Mouse (Mus musculus) liver, embryonic 11.5 days (tissue): ENCODE measurements around the gene Scamp3. TPM values are rescaled to one million over a fixed set of nuclear protein-coding genes. Genes with fewer than 3 reads are reported as not detected.

Experiments used
- ATAC-seq: fragments of 200-750 bp; cut with Nextera tagmentation; replicated peaks from 2 replicates; pipeline ENCODE4 v1.8.0; 2017; ENCODE audit warnings: moderate number of reproducible peaks, mild to moderate bottlenecking, moderate TSS enrichment, moderate library complexity; ENCODE audit not compliant: low FRiP score
- DNase-seq: peaks from one replicate; pipeline ENCODE4 v3.0.0-alpha.2; 2017; ENCODE audit warnings: low spot score
- H3K27ac ChIP-seq: fragments of 300-500 bp; sonication (generic); 2 replicates; pipeline ENCODE4 v1.5.1; 2014; ENCODE audit warnings: mild to moderate bottlenecking, low read depth, low read length, control low read depth
- H3K27me3 ChIP-seq: fragments of 300-500 bp; sonication (generic); replicated peaks from 2 replicates; pipeline ENCODE4 v1.6.1; 2014; ENCODE audit warnings: low read length, mixed read lengths; ENCODE audit not compliant: control insufficient read depth, insufficient read depth
- H3K36me3 ChIP-seq: fragments of 300-500 bp; sonication (generic); 2 replicates; pipeline ENCODE4 v1.6.1; 2014; ENCODE audit warnings: mild to moderate bottlenecking, low read length, moderate library complexity, mixed read lengths; ENCODE audit not compliant: control insufficient read depth, insufficient read depth
- H3K4me1 ChIP-seq: fragments of 300-500 bp; sonication (generic); replicated peaks from 2 replicates; pipeline ENCODE4 v1.6.1; 2014; ENCODE audit warnings: low read length, mixed read lengths; ENCODE audit not compliant: control insufficient read depth, insufficient read depth
- H3K4me2 ChIP-seq: fragments of 300-500 bp; sonication (generic); 2 replicates; pipeline ENCODE4 v1.6.1; 2014; ENCODE audit warnings: mild to moderate bottlenecking, control low read depth, moderate library complexity
- H3K4me3 ChIP-seq: fragments of 300-500 bp; sonication (generic); 2 replicates; pipeline ENCODE4 v1.5.1; 2014; ENCODE audit warnings: low read depth, low read length, control low read depth
- H3K9ac ChIP-seq: fragments of 300-500 bp; sonication (generic); 2 replicates; pipeline ENCODE4 v1.6.1; 2014; ENCODE audit warnings: low read depth, low read length, control low read depth
- H3K9me3 ChIP-seq: fragments of 300-500 bp; sonication (generic); 2 replicates; pipeline ENCODE4 v1.6.1; 2016; ENCODE audit warnings: low read length, inconsistent platforms, mixed read lengths; ENCODE audit not compliant: control insufficient read depth
- WGBS: fragments of 180-500 bp; shearing (Covaris S2); extraction: QIAGEN DNeasy Blood & Tissue Kit; methylation state at CpG from one replicate; pipeline ENCODE4 v1.1.7; 2014; 5-methylcytosine and 5-hydroxymethylcytosine counted together
- polyA plus RNA-seq: library from polyadenylated mRNA; unstranded; fragments of >200 nt; fragmentation: Nextera tagmentation; extraction: Ambion mirVana; gene quantifications from 2 replicates; pipeline ENCODE4 v1.2.1, GENCODE M21; 2014

The Scamp3 gene
- polyA plus RNA-seq, 1 experiment from 2014 or later: 110 TPM

- no peaks in the 10 kb centered on the region for H3K9me3 ChIP-seq
- H3K9ac ChIP-seq: no peak overlapping the region
- no peak overlapping the region for H3K27ac ChIP-seq
- no peak for ATAC-seq
- DNase-seq: no peak
- no peak overlapping the region for H3K4me3 ChIP-seq
- WGBS: 81% methylated on average over 10 of the region's 10 CpGs
- H3K4me2 ChIP-seq: no peak overlapping the region
- peaks cover 23% of the 10 kb centered on the region for H3K36me3 ChIP-seq
- peaks cover 17% of the 10 kb centered on the region; the same call in 1 of the 2 replicates for H3K4me1 ChIP-seq
- H3K27me3 ChIP-seq: peaks cover 15% of the 10 kb centered on the region
Observed at GRCm38 (mm10) chr3:89144821-89145220, 32.5 kb upstream of the Scamp3 start.

- ATAC-seq (no peak), DNase-seq (no peak)
- WGBS: 72% methylated on average over 8 of the region's 8 CpGs
- no peak overlapping the region for H3K9ac ChIP-seq
- peaks cover 17% of the 10 kb centered on the region; the same call in 1 of the 2 replicates for H3K4me1 ChIP-seq
- no peak overlapping the region for H3K4me2 ChIP-seq
- peaks cover 21% of the 10 kb centered on the region for H3K27me3 ChIP-seq
- no peaks in the 10 kb centered on the region for H3K9me3 ChIP-seq
- no peak overlapping the region for H3K4me3 ChIP-seq
- no peak overlapping the region for H3K27ac ChIP-seq
- H3K36me3 ChIP-seq: peaks cover 23% of the 10 kb centered on the region
Observed at GRCm38 (mm10) chr3:89145566-89145965, 31.7 kb upstream of the Scamp3 start.

GRCm38 (mm10) chr3:89147101-89147978 is 29.9 kb upstream of the Scamp3 start:
- peaks cover 22% of the 10 kb centered on the region; the same call in 1 of the 2 replicates for H3K4me1 ChIP-seq
- H3K27me3 ChIP-seq: peaks cover 26% of the 10 kb centered on the region
- no peaks in the 10 kb centered on the region for H3K9me3 ChIP-seq
- peak overlapping the region; percentile 73 for H3K27ac ChIP-seq
- H3K9ac ChIP-seq: peak overlapping the region; percentile 61
- 22% methylated on average over 26 of the region's 26 CpGs for whole genome bisulfite sequencing
- H3K4me2 ChIP-seq: peak overlapping the region; percentile 72
- DNase-seq (peak; percentile 82), ATAC-seq (peak; percentile 89)
- H3K4me3 ChIP-seq: peak overlapping the region; percentile 32
- peaks cover 18% of the 10 kb centered on the region for H3K36me3 ChIP-seq

GRCm38 (mm10) chr3:89147979-89148311 is 29.3 kb upstream of the Scamp3 start:
- peaks cover 23% of the 10 kb centered on the region; the same call in 1 of the 2 replicates for H3K4me1 ChIP-seq
- peak; percentile 49 for ATAC-seq

GRCm38 (mm10) chr3:89148567-89148966 is 28.7 kb upstream of the Scamp3 start:
- 68% methylated on average over 14 of the region's 14 CpGs for WGBS
- DNase-seq: no peak
- H3K36me3 ChIP-seq: peaks cover 12% of the 10 kb centered on the region; the same call in 1 of the 2 replicates
- H3K27me3 ChIP-seq: peaks cover 26% of the 10 kb centered on the region
- H3K4me1 ChIP-seq: peaks cover 23% of the 10 kb centered on the region; the same call in 1 of the 2 replicates
- peak overlapping the region; percentile 11; the same call in 1 of the 2 replicates for H3K4me2 ChIP-seq
- H3K27ac ChIP-seq: no peak overlapping the region
- ATAC-seq: no peak
- H3K9ac ChIP-seq: 0 out of 2 replicates have a peak overlapping the region, but pooled peaks have one; percentile 11
- H3K9me3 ChIP-seq: no peaks in the 10 kb centered on the region
- peak overlapping the region; percentile 32; the same call in 1 of the 2 replicates for H3K4me3 ChIP-seq

More at GRCm38 (mm10) chr3:89147979-89148311, 29.3 kb upstream of the Scamp3 start:
- peak overlapping the region; percentile 73 for H3K27ac ChIP-seq
- H3K9me3 ChIP-seq: no peaks in the 10 kb centered on the region
- H3K36me3 ChIP-seq: peaks cover 15% of the 10 kb centered on the region
- no peak for DNase-seq
- peak overlapping the region; percentile 61 for H3K9ac ChIP-seq
- peaks cover 26% of the 10 kb centered on the region for H3K27me3 ChIP-seq
- peak overlapping the region; percentile 72 for H3K4me2 ChIP-seq
- H3K4me3 ChIP-seq: peak overlapping the region; percentile 32
- 9% methylated on average over 15 of the region's 15 CpGs for WGBS

GRCm38 (mm10) chr3:89152084-89152835 is 25.0 kb upstream of the Scamp3 start:
- H3K27ac ChIP-seq: no peak overlapping the region
- peaks cover 22% of the 10 kb centered on the region for H3K27me3 ChIP-seq
- H3K4me3 ChIP-seq: no peak overlapping the region
- DNase-seq (no peak), ATAC-seq (0 out of 2 replicates have a peak, but pooled peaks have one; percentile 21)
- H3K9me3 ChIP-seq: no peaks in the 10 kb centered on the region
- H3K9ac ChIP-seq: no peak overlapping the region
- peaks cover 18% of the 10 kb centered on the region; the same call in 1 of the 2 replicates for H3K4me1 ChIP-seq
- H3K36me3 ChIP-seq: no peaks in the 10 kb centered on the region
- peak overlapping the region; percentile 2; the same call in 1 of the 2 replicates for H3K4me2 ChIP-seq
- 46% methylated on average over 17 of the region's 17 CpGs for WGBS

GRCm38 (mm10) chr3:89156951-89157350 is 20.3 kb upstream of the Scamp3 start:
- H3K4me2 ChIP-seq: no peak overlapping the region
- no peak overlapping the region for H3K4me3 ChIP-seq
- H3K27me3 ChIP-seq: peaks cover 6% of the 10 kb centered on the region; the same call in 1 of the 2 replicates
- no peaks in the 10 kb centered on the region for H3K9me3 ChIP-seq
- DNase-seq (no peak), ATAC-seq (no peak)
- H3K27ac ChIP-seq: no peak overlapping the region
- H3K9ac ChIP-seq: no peak overlapping the region
- H3K36me3 ChIP-seq: no peaks in the 10 kb centered on the region
- peaks cover 16% of the 10 kb centered on the region for H3K4me1 ChIP-seq
- WGBS: 81% methylated on average over 8 of the region's 8 CpGs

GRCm38 (mm10) chr3:89158651-89159050 is 18.6 kb upstream of the Scamp3 start:
- H3K4me3 ChIP-seq: no peak overlapping the region
- H3K27ac ChIP-seq: no peak overlapping the region
- ATAC-seq (no peak), DNase-seq (no peak)
- no peaks in the 10 kb centered on the region for H3K36me3 ChIP-seq
- H3K4me1 ChIP-seq: peaks cover 11% of the 10 kb centered on the region
- WGBS: 25% methylated on average over 7 of the region's 7 CpGs
- H3K9me3 ChIP-seq: no peaks in the 10 kb centered on the region
- H3K9ac ChIP-seq: no peak overlapping the region
- peaks cover 6% of the 10 kb centered on the region; the same call in 1 of the 2 replicates for H3K27me3 ChIP-seq
- peak overlapping the region; percentile 100 for H3K4me2 ChIP-seq
